Mouse (Mus musculus): ENCODE measurements around the gene Lhfpl2.

Gene Lhfpl2

DNA sequence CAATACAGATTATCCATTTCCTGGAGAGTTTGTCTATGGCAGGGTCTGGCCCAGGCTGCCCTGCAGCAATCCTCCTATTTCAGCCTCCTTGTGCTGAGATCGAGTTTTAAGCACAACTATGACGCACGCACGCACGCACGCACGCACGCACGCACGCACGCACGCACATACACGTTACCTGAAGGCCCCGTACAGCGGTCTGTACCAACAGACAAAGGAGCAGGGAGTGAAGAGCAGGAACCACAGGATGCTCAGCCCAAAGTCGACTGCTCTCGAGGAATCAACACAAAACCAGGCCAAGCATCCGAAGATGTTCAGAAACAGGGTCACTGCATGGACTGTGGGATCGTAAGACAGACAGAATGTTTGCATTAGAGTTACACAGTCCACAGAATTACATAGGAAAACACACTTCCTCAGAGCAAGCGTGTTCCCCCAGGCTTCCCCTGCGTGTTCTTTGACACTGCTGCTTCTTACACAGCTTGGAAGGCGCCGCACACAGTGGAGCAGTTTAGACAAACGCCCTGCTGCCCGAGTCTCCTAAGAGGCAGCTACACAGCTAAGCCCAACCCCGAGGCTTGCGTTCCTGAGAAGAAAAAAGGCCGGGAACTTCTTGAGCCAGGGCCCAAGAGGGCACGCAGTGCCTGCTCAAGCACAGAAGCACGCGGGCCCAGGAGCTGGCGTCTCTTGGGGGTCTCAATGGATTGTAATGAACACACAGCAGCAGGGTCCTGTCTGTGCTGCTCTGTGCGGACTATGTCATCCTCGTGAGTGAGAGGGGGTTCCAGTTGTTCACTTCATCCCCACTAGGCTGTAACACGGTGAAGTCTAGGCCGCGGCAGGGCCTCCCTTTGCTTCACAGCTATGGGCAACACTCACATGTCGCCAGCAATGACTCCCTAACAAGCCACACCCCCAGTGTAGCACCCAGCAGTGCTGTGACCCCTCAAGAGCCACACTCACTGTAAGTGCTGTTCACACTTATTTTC is 167.4 kb downstream of the Lhfpl2 start:
- DNase-seq (ENCODE audit: low spot score), result no peak

DNA sequence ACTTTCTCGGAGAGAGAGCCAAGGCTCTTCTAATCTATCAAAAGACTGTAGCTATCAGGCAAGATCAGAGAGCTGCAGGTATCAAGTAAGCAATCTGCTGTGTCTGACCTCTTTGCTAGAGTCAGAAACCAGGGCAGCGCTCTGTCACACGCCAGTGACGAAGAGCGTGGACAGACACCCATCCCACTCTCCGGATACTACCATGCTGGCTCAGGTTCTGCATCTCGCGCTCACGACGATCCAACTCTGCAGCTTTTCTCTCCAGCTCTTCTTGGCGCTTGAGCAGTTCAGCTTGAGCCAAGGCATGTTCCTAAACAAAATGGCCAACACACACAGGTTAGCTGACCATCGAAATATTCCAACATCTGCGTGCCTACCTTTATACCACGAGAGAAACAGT is 174.3 kb downstream of the Lhfpl2 start:
- DNase-seq (ENCODE audit: low spot score), result no peak

DNA sequence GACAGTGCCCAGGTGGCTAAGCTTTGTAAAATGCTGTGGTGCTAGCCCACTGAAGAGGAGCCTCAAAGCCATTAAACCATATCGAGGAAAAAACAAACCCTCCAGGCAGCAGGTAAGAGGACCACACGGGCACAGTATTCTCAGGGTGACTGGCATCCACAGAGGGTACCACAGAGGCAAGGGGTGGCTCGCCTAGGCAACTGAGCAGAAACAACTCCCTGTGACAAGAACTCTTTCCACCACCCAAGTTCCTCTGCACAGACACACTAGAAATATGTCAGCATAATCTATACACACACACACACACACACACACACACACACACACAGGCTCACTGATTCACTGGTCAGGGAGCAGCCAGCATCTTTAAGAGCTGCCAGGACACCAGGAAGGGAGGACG is 181.9 kb downstream of the Lhfpl2 start:
- no peak for DNase-seq (ENCODE audit: low spot score)

DNA sequence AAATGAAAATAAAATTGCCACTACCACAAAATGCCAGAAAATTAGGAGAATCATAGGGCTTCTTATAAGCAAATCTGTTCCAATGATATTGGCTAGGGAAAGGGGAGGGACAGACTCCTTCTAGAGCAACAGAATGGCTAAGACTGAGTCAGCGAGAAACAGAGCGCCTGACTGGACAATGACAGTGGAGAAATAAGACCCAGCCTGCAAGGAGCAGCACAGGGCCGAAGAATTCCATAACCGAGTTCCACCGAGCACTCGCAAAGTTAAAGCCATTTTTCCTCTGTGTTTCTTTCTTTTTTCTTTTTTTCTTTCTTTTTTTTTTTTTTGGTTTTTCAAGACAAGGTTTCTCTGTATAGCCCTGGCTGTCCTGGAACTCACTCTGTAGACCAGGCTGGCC is 182.5 kb downstream of the Lhfpl2 start:
- DNase-seq (ENCODE audit: low spot score), result no peak

DNA sequence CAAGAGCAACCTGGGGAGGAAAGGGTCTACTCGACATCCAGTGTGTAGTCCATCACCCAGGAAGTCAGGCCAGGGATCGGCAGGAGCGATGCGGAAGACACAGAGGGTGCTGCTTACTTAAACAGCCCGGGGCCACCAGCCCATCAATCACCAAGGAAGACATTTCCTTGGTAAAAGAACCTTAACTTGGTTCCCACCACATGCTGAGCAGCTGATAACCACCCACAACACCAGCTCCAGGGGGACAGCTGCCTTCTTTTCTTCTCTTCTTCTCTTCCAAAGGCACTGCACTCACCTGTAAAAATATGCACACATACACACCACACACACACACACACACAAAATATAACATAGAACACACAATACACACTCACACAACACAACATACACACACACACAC is 183.3 kb downstream of the Lhfpl2 start:
- no peak for DNase-seq (ENCODE audit: low spot score)

DNA sequence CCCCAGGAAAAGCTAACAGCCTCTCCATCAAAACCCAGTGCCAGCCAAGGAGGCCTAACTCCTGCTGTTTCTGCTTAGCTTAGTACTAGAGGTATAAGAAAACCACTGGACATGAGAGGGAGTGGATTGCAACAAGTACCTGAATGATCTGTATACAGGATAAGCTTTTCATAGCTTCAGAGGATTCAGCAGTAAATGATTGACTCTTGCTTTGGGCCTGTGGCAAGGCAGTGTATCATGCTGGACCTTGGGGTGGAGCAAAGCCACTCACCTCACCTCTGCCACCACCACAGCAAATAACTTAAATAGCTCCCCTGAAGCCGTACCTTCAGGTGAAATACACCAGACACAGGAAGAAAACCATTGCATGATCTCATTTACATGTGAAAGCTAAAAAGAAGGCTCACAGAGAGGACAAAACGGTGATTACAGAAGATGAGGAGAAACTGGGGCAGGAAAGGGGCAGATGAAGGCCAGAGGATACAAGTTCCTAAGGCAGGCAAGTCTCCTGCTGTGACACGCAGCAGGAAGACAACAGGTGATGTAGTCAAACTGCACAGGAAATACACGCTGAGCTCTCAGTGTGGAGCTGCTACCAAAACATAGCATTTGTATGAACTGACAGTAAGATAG is 184.4 kb downstream of the Lhfpl2 start:
- no peak for DNase-seq (ENCODE audit: low spot score)

DNA sequence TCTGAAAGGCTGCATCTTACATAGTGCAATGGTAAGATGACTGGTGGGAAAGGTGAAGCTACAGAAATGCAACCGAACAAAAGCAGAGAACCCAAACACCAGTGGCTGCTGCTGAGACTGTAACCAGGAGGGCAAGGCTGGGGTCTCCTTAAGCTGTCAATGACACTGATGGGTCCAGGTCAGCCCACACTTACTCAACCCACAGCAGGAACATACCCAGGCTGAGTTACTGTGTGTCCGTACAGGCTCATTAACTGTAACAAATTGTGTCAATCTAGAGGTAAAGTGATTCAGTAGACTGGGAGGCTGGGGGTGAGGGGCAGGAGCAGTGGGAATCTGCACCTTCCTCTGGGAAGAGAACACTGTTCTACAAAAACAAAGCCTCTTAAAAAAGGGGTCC is 185.3 kb downstream of the Lhfpl2 start:
- DNase-seq (ENCODE audit: low spot score), result no peak
